Mouse (Mus musculus): ENCODE measurements around the gene Phospho2. TPM values are rescaled to one million over a fixed set of nuclear protein-coding genes. Genes with fewer than 3 reads are reported as not detected.
A peak's percentile ranks its signal among the peaks of the same experiment; 100 is the strongest.
"Not testable (repeated sequence)": the region's sequence is repeated elsewhere in the genome, so short reads cannot be mapped to it uniquely, and the experiment has no call there.

Phospho2 gene
- total RNA-seq, 2 experiments from 2014 or later = 18.9 to 20.6 TPM

- intact Hi-C loops (cut with DNase I) = loop anchor here (5.0 kb wide), 3 partner anchors 59 to 159 kb away; partner anchors contain the start of gene Ssb
- TF ChIP-seq CTCF (IDR thresholded peaks at IDR 0.05) = no peak
- no peak overlapping the region for H3K4me3 ChIP-seq
- no peak for DNase-seq
- H3K27ac ChIP-seq = no peak overlapping the region
Measured at GRCm38 (mm10) chr2:69803756-69804155, 14.3 kb downstream of the Phospho2 start.

- H3K4me3 ChIP-seq, DNase-seq, H3K27ac ChIP-seq: not testable (repeated sequence)
- intact Hi-C loops (cut with DNase I) = loop anchor here (5.0 kb wide), 3 partner anchors 58 to 158 kb away; partner anchors contain the start of gene Ssb
Measured at GRCm38 (mm10) chr2:69804663-69805062, 15.2 kb downstream of the Phospho2 start.

- TF ChIP-seq CTCF (IDR thresholded peaks at IDR 0.05) = no peak
- Histone ChIP-seq H3K27ac (no peak overlapping the region), H3K4me3 (no peak overlapping the region)
- DNase-seq = no peak
- intact Hi-C loops (cut with DNase I) = no loop called here
Measured at GRCm38 (mm10) chr2:69810169-69810568, 20.7 kb downstream of the Phospho2 start.

GRCm38 (mm10) chr2:69811349-69811748 is 21.9 kb downstream of the Phospho2 start:
- H3K4me3 ChIP-seq; DNase-seq; H3K27ac ChIP-seq; intact Hi-C loops (cut with DNase I): not testable (repeated sequence)

- DNase-seq = no peak
- intact Hi-C loops (cut with DNase I) = no loop called here
- H3K27ac ChIP-seq = no peak overlapping the region
- no peak for TF ChIP-seq CTCF (IDR thresholded peaks at IDR 0.05)
- no peak overlapping the region for H3K4me3 ChIP-seq
Measured at GRCm38 (mm10) chr2:69816575-69816974, 27.2 kb downstream of the Phospho2 start.

GRCm38 (mm10) chr2:69818350-69819085 is 29.1 kb downstream of the Phospho2 start:
- intact Hi-C loops (cut with DNase I) = no loop called here
- no peak overlapping the region for H3K4me3 ChIP-seq
- no peak for TF ChIP-seq CTCF (IDR thresholded peaks at IDR 0.05)
- no peak overlapping the region for H3K27ac ChIP-seq
- no peak for DNase-seq

- no peak for DNase-seq
- H3K4me3 ChIP-seq = no peak overlapping the region
- H3K27ac ChIP-seq = no peak overlapping the region
- intact Hi-C loops (cut with DNase I) = no loop called here
- no peak for TF ChIP-seq CTCF (IDR thresholded peaks at IDR 0.05)
Measured at GRCm38 (mm10) chr2:69820201-69820600, 30.8 kb downstream of the Phospho2 start.

GRCm38 (mm10) chr2:69821711-69822110 is 32.3 kb downstream of the Phospho2 start, which contains the start of gene Klhl23:
Klhl23 (plus strand) TSS chr2:69821944.
- Histone ChIP-seq H3K4me3 (peak within 1 kb of the TSS; percentile 89), H3K27ac (peak within 1 kb of the TSS; percentile 80)
- peak; percentile 18 for DNase-seq
- intact Hi-C loops (cut with DNase I) = no loop called here
- TF ChIP-seq CTCF (IDR thresholded peaks at IDR 0.05) = no peak

- Histone ChIP-seq H3K4me3 (peak overlapping the region; percentile 89), H3K27ac (peak overlapping the region; percentile 80)
- no peak for TF ChIP-seq CTCF (IDR thresholded peaks at IDR 0.05)
- intact Hi-C loops (cut with DNase I) = no loop called here
- DNase-seq = peak; percentile 50
Measured at GRCm38 (mm10) chr2:69822361-69823128, 33.1 kb downstream of the Phospho2 start.

- intact Hi-C loops (cut with DNase I) = no loop called here
- TF ChIP-seq CTCF (IDR thresholded peaks at IDR 0.05) = no peak
- peak overlapping the region; percentile 80 for H3K27ac ChIP-seq
- peak overlapping the region; percentile 89 for H3K4me3 ChIP-seq
- peak; percentile 52 for DNase-seq
Measured at GRCm38 (mm10) chr2:69823129-69823677, 33.8 kb downstream of the Phospho2 start.

GRCm38 (mm10) chr2:69825898-69826297 is 36.5 kb downstream of the Phospho2 start:
- TF ChIP-seq CTCF (IDR thresholded peaks at IDR 0.05) = no peak
- intact Hi-C loops (cut with DNase I) = no loop called here
- DNase-seq = no peak
- Histone ChIP-seq H3K4me3 (no peak overlapping the region; the same call in 1 of the 2 replicates), H3K27ac (peak overlapping the region; percentile 4; the same call in 1 of the 2 replicates)

GRCm38 (mm10) chr2:69826380-69826779 is 37.0 kb downstream of the Phospho2 start:
- Histone ChIP-seq H3K4me3 (no peak overlapping the region), H3K27ac (peak overlapping the region; percentile 29; the same call in 1 of the 2 replicates)
- DNase-seq = no peak
- TF ChIP-seq CTCF (IDR thresholded peaks at IDR 0.05) = no peak
- intact Hi-C loops (cut with DNase I) = no loop called here

- Histone ChIP-seq H3K27ac (no peak overlapping the region; the same call in 1 of the 2 replicates), H3K4me3 (no peak overlapping the region)
- TF ChIP-seq CTCF (IDR thresholded peaks at IDR 0.05) = no peak
- no peak for DNase-seq
- intact Hi-C loops (cut with DNase I) = no loop called here
Measured at GRCm38 (mm10) chr2:69828031-69828430, 38.6 kb downstream of the Phospho2 start.
